Mouse (Mus musculus): ENCODE data around the gene Pde8b. TPM values are rescaled to one million over a fixed set of nuclear protein-coding genes. Genes with fewer than 3 reads are reported as not detected.

Pde8b gene
- total RNA-seq, 1 experiment = 0.40 TPM

DNA sequence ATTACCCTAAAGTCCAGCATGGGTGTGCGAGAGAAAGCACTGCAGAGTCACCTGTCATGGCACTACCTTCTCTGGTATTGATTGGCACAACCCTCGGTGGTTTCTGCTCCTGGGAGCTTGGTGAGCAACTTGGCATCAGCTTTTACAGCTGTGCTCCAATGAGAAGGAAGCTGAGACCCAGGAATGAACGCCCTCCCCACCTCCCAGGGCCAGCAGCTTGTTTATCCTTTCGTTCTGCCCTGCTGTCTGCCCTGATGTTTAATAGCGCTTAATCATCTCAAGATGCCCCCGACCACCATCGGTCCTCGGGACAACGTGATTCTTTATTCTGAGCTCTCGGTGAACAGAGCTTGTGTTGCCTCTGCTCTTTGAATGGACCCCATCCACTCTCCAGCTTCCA is 122.8 kb downstream of the Pde8b start:
- H3K9ac ChIP-seq (ENCODE audit: insufficient read depth, low read depth, low read length, poor library complexity, severe bottlenecking) = no peak overlapping the region
- DNase-seq (ENCODE audit: low read depth, low spot score) = no peak
- no peaks in the 10 kb centered on the region for H3K4me1 ChIP-seq (ENCODE audit: control insufficient read depth in 2 of 2, insufficient read depth in 2 of 2, low read length in 2 of 2, poor library complexity in 1 of 2)
- TF ChIP-seq ZC3H11A (IDR thresholded peaks at IDR 0.05; ENCODE audit: borderline replicate concordance, low read depth, low read length) (no peak), ZNF384 (IDR thresholded peaks at IDR 0.05; ENCODE audit: low read depth, low read length) (no peak), CHD2 (IDR thresholded peaks at IDR 0.05; ENCODE audit: low read depth, low read length) (no peak), HCFC1 (IDR thresholded peaks at IDR 0.05; ENCODE audit: borderline replicate concordance, insufficient read depth, low read length) (no peak), MAFK (IDR thresholded peaks at IDR 0.05; ENCODE audit: insufficient read depth, low read depth, low read length) (no peak)
- H3K9me3 ChIP-seq (ENCODE audit: control insufficient read depth, insufficient read depth, low read depth, low read length) = no peaks in the 10 kb centered on the region
- in situ Hi-C loops (cut with MboI; ENCODE audit: low sequenced_read_pairs in 2 of 2, unreplicated experiment in 2 of 2) = no loop called here
- H3K36me3 ChIP-seq (ENCODE audit: control insufficient read depth, insufficient read depth, low read length, poor library complexity, severe bottlenecking) = no peaks in the 10 kb centered on the region
- H3K4me3 ChIP-seq (ENCODE audit: insufficient read depth in 1 of 2, low read depth in 1 of 2, low read length in 2 of 2, poor library complexity in 1 of 2, severe bottlenecking in 1 of 2) = no peak overlapping the region
- H3K27ac ChIP-seq (ENCODE audit: insufficient read depth, low read depth, low read length, poor library complexity, severe bottlenecking) = no peak overlapping the region

GRCm38 (mm10) chr13:95126801-95127200 is 123.3 kb downstream of the Pde8b start:
- Histone ChIP-seq H3K9ac (ENCODE audit: insufficient read depth, low read depth, low read length, poor library complexity, severe bottlenecking) (no peak overlapping the region), H3K4me3 (ENCODE audit: insufficient read depth in 1 of 2, low read depth in 1 of 2, low read length in 2 of 2, poor library complexity in 1 of 2, severe bottlenecking in 1 of 2) (no peak overlapping the region), H3K27ac (ENCODE audit: insufficient read depth, low read depth, low read length, poor library complexity, severe bottlenecking) (no peak overlapping the region), H3K9me3 (ENCODE audit: control insufficient read depth, insufficient read depth, low read depth, low read length) (no peaks in the 10 kb centered on the region), H3K4me1 (ENCODE audit: control insufficient read depth in 2 of 2, insufficient read depth in 2 of 2, low read length in 2 of 2, poor library complexity in 1 of 2) (no peaks in the 10 kb centered on the region), H3K36me3 (ENCODE audit: control insufficient read depth, insufficient read depth, low read length, poor library complexity, severe bottlenecking) (no peaks in the 10 kb centered on the region)
- no peak for DNase-seq (ENCODE audit: low read depth, low spot score)
- in situ Hi-C loops (cut with MboI; ENCODE audit: low sequenced_read_pairs in 2 of 2, unreplicated experiment in 2 of 2) = no loop called here
- TF ChIP-seq MAFK (IDR thresholded peaks at IDR 0.05; ENCODE audit: insufficient read depth, low read depth, low read length) (no peak), CHD2 (IDR thresholded peaks at IDR 0.05; ENCODE audit: low read depth, low read length) (no peak), ZNF384 (IDR thresholded peaks at IDR 0.05; ENCODE audit: low read depth, low read length) (no peak), ZC3H11A (IDR thresholded peaks at IDR 0.05; ENCODE audit: borderline replicate concordance, low read depth, low read length) (no peak), HCFC1 (IDR thresholded peaks at IDR 0.05; ENCODE audit: borderline replicate concordance, insufficient read depth, low read length) (no peak)

- TF ChIP-seq ZNF384 (IDR thresholded peaks at IDR 0.05; ENCODE audit: low read depth, low read length) (no peak), MAFK (IDR thresholded peaks at IDR 0.05; ENCODE audit: insufficient read depth, low read depth, low read length) (no peak), CHD2 (IDR thresholded peaks at IDR 0.05; ENCODE audit: low read depth, low read length) (no peak), ZC3H11A (IDR thresholded peaks at IDR 0.05; ENCODE audit: borderline replicate concordance, low read depth, low read length) (no peak), HCFC1 (IDR thresholded peaks at IDR 0.05; ENCODE audit: borderline replicate concordance, insufficient read depth, low read length) (no peak)
- in situ Hi-C loops (cut with MboI; ENCODE audit: low sequenced_read_pairs in 2 of 2, unreplicated experiment in 2 of 2) = no loop called here
- H3K4me1 ChIP-seq (ENCODE audit: control insufficient read depth in 2 of 2, insufficient read depth in 2 of 2, low read length in 2 of 2, poor library complexity in 1 of 2) = no peaks in the 10 kb centered on the region
- no peak overlapping the region for H3K4me3 ChIP-seq (ENCODE audit: insufficient read depth in 1 of 2, low read depth in 1 of 2, low read length in 2 of 2, poor library complexity in 1 of 2, severe bottlenecking in 1 of 2)
- DNase-seq (ENCODE audit: low read depth, low spot score) = no peak
- H3K36me3 ChIP-seq (ENCODE audit: control insufficient read depth, insufficient read depth, low read length, poor library complexity, severe bottlenecking) = no peaks in the 10 kb centered on the region
- H3K9me3 ChIP-seq (ENCODE audit: control insufficient read depth, insufficient read depth, low read depth, low read length) = no peaks in the 10 kb centered on the region
- H3K9ac ChIP-seq (ENCODE audit: insufficient read depth, low read depth, low read length, poor library complexity, severe bottlenecking) = no peak overlapping the region
- H3K27ac ChIP-seq (ENCODE audit: insufficient read depth, low read depth, low read length, poor library complexity, severe bottlenecking) = no peak overlapping the region
These were observed 124.5 kb downstream of the Pde8b start for GRCm38 (mm10) chr13:95125546-95126215.

- Histone ChIP-seq H3K27ac (ENCODE audit: insufficient read depth, low read depth, low read length, poor library complexity, severe bottlenecking) (no peak overlapping the region), H3K4me3 (ENCODE audit: insufficient read depth in 1 of 2, low read depth in 1 of 2, low read length in 2 of 2, poor library complexity in 1 of 2, severe bottlenecking in 1 of 2) (no peak overlapping the region), H3K36me3 (ENCODE audit: control insufficient read depth, insufficient read depth, low read length, poor library complexity, severe bottlenecking) (no peaks in the 10 kb centered on the region), H3K9me3 (ENCODE audit: control insufficient read depth, insufficient read depth, low read depth, low read length) (no peaks in the 10 kb centered on the region), H3K9ac (ENCODE audit: insufficient read depth, low read depth, low read length, poor library complexity, severe bottlenecking) (no peak overlapping the region), H3K4me1 (ENCODE audit: control insufficient read depth in 2 of 2, insufficient read depth in 2 of 2, low read length in 2 of 2, poor library complexity in 1 of 2) (no peaks in the 10 kb centered on the region)
- TF ChIP-seq MAFK (IDR thresholded peaks at IDR 0.05; ENCODE audit: insufficient read depth, low read depth, low read length) (no peak), ZNF384 (IDR thresholded peaks at IDR 0.05; ENCODE audit: low read depth, low read length) (no peak), HCFC1 (IDR thresholded peaks at IDR 0.05; ENCODE audit: borderline replicate concordance, insufficient read depth, low read length) (no peak), CHD2 (IDR thresholded peaks at IDR 0.05; ENCODE audit: low read depth, low read length) (no peak), ZC3H11A (IDR thresholded peaks at IDR 0.05; ENCODE audit: borderline replicate concordance, low read depth, low read length) (no peak)
- in situ Hi-C loops (cut with MboI; ENCODE audit: low sequenced_read_pairs in 2 of 2, unreplicated experiment in 2 of 2) = no loop called here
- DNase-seq (ENCODE audit: low read depth, low spot score) = no peak
These were observed 129.6 kb downstream of the Pde8b start for GRCm38 (mm10) chr13:95120570-95120969.
